Mouse (Mus musculus) cortical plate, adult 2 months (tissue): ENCODE results near the gene Zfp263.

Source experiments
- CTCF ChIP-seq: fragments of 200-500 bp; IDR thresholded peaks from 2 replicates; pipeline ENCODE4 v1.5.1; 2011; ENCODE audit warnings: mild to moderate bottlenecking, control low read depth, low read length; ENCODE audit not compliant: insufficient read depth; ENCODE audit errors: extremely low read depth
- POLR2A ChIP-seq: fragments of 200-500 bp; IDR thresholded peaks from 2 replicates; pipeline ENCODE4 v1.6.1; 2011; ENCODE audit warnings: mild to moderate bottlenecking, low read length, control low read depth; ENCODE audit not compliant: insufficient read depth; ENCODE audit errors: extremely low read depth

DNA sequence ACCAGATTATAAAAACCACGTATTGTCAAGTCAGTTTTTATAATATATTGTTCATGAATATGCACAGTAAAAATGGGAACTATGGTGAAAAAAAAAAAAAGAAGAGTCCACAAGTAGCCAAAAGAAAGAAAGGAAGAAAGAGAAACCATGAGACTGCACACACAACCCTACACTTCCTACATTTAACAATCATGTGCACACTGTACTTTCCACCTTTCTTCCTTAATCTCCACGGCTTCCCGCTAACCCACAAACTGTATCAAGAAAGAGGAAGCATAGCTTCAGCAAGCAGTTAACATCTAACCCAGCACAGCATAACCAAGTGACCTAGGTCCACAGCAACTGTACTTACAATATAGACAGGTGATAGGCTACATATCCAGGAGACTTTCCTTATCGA, 11.3 kb upstream of the Zfp263 start:
- TF ChIP-seq CTCF (no peak), POLR2A (no peak)
